Mouse (Mus musculus) thymus, adult 2 months (tissue): ENCODE measurements around the gene Hbb-bh1.

Experiments used
- CTCF ChIP-seq: fragments of 200-500 bp; IDR thresholded peaks from 2 replicates; pipeline ENCODE4 v1.5.1; 2012; ENCODE audit warnings: mild to moderate bottlenecking, control low read depth, low read length, moderate library complexity, borderline replicate concordance; ENCODE audit not compliant: control insufficient read depth, poor library complexity, insufficient read depth; ENCODE audit errors: extremely low read depth
- POLR2A ChIP-seq: fragments of 200-500 bp; IDR thresholded peaks from 2 replicates; pipeline ENCODE4 v1.6.1; 2012; ENCODE audit warnings: mild to moderate bottlenecking, low read length, control low read depth, moderate library complexity; ENCODE audit not compliant: control insufficient read depth, poor library complexity, insufficient read depth; ENCODE audit errors: extremely low read depth

DNA sequence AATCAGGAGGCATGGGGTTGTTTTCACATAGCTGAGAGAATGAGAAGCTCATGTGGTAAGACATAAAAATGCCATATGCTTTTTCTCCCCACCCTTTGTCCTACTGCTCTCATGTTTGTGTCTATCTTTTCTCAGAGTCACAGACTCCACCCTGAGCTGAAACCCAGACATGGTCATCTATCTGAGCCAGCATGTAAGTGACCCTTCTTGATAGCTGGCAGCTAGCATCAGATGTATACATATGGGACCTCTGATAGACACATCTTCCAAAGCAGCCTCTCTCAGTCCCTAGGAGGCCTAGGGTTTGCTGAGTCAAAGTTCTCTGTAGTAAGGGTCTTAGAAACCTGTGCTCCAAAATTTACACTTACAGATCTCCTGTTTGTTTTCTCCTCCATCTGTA lies 22.8 kb upstream of the Hbb-bh1 start:
- TF ChIP-seq CTCF (no peak), POLR2A (no peak)
